Mouse (Mus musculus): ENCODE measurements around the gene Agap3.

Agap3 gene

GRCm38 (mm10) chr5:24523806-24524205 lies 71.8 kb downstream of the Agap3 start:
- DNase-seq (ENCODE audit: low spot score): no peak

GRCm38 (mm10) chr5:24524522-24524921 lies 72.5 kb downstream of the Agap3 start:
- DNase-seq (ENCODE audit: low spot score): no peak

- DNase-seq (ENCODE audit: low spot score): no peak
These were observed 73.6 kb downstream of the Agap3 start for GRCm38 (mm10) chr5:24525360-24526189.

- DNase-seq (ENCODE audit: low spot score): no peak
These were observed 74.4 kb downstream of the Agap3 start for GRCm38 (mm10) chr5:24526190-24526888.

- peak; percentile 29 for DNase-seq (ENCODE audit: low spot score)
These were observed 74.9 kb downstream of the Agap3 start, which contains the start of gene Gbx1 for GRCm38 (mm10) chr5:24526889-24527230. Gbx1 (minus strand) TSS chr5:24527202.

- no peak for DNase-seq (ENCODE audit: low spot score)
These were observed 75.8 kb downstream of the Agap3 start for GRCm38 (mm10) chr5:24527780-24528179.

- DNase-seq (ENCODE audit: low spot score): peak; percentile 93
These were observed 78.2 kb downstream of the Agap3 start for GRCm38 (mm10) chr5:24530042-24530689.

- DNase-seq (ENCODE audit: low spot score): no peak
These were observed 81.4 kb downstream of the Agap3 start for GRCm38 (mm10) chr5:24533391-24533790.

GRCm38 (mm10) chr5:24534292-24534691 lies 82.3 kb downstream of the Agap3 start:
- DNase-seq (ENCODE audit: low spot score): no peak

- DNase-seq (ENCODE audit: low spot score): no peak
These were observed 83.8 kb downstream of the Agap3 start for GRCm38 (mm10) chr5:24535731-24536130.

GRCm38 (mm10) chr5:24536511-24536910 lies 84.5 kb downstream of the Agap3 start:
- DNase-seq (ENCODE audit: low spot score): no peak

- DNase-seq (ENCODE audit: low spot score): no peak
These were observed 85.6 kb downstream of the Agap3 start for GRCm38 (mm10) chr5:24537618-24538017.

- no peak for DNase-seq (ENCODE audit: low spot score)
These were observed 87.8 kb downstream of the Agap3 start for GRCm38 (mm10) chr5:24539571-24540296.

- DNase-seq (ENCODE audit: low spot score): peak; percentile 43
These were observed 88.6 kb downstream of the Agap3 start, which contains the start of gene Asb10 for GRCm38 (mm10) chr5:24540387-24541143. Asb10 (minus strand) TSS chr5:24540978.

- DNase-seq (ENCODE audit: low spot score): no peak
These were observed 89.2 kb downstream of the Agap3 start for GRCm38 (mm10) chr5:24541144-24541569.

- DNase-seq (ENCODE audit: low spot score): no peak
These were observed 90.7 kb downstream of the Agap3 start for GRCm38 (mm10) chr5:24542643-24543042.

- DNase-seq (ENCODE audit: low spot score): no peak
These were observed 98.8 kb downstream of the Agap3 start for GRCm38 (mm10) chr5:24550598-24551316.

- no peak for DNase-seq (ENCODE audit: low spot score)
These were observed 99.3 kb downstream of the Agap3 start for GRCm38 (mm10) chr5:24551317-24551688.

Measured in urinary bladder, postnatal 25 days (tissue).